Mouse (Mus musculus) forebrain, embryonic 14.5 days (tissue): ENCODE results near the gene Smg9. TPM values are rescaled to one million over a fixed set of nuclear protein-coding genes. Genes with fewer than 3 reads are reported as not detected.
A peak's percentile ranks its signal among the peaks of the same experiment; 100 is the strongest.

Experiments
- ATAC-seq: fragments of 200-750 bp; cut with Nextera tagmentation; 2 replicates; pipeline ENCODE4 v1.8.0; 2017; ENCODE audit warnings: mild to moderate bottlenecking, moderate library complexity
- DNase-seq: peaks from one replicate; pipeline ENCODE4 v3.0.0-alpha.2; 2015; ENCODE audit warnings: low spot score
- H3K27ac ChIP-seq: fragments of 300-500 bp; sonication (generic); 2 replicates; pipeline ENCODE4 v1.5.1; 2014; ENCODE audit warnings: low read depth, mild to moderate bottlenecking, control low read depth, low read length, moderate library complexity
- H3K27me3 ChIP-seq: fragments of 300-500 bp; sonication (generic); replicated peaks from 2 replicates; pipeline ENCODE4 v1.6.1; 2014; ENCODE audit warnings: low read length, control low read depth, mixed read lengths; ENCODE audit not compliant: control insufficient read depth, insufficient read depth
- H3K36me3 ChIP-seq: fragments of 300-500 bp; sonication (generic); 2 replicates; pipeline ENCODE4 v1.6.1; 2014; ENCODE audit warnings: low read length, control low read depth; ENCODE audit not compliant: control insufficient read depth, insufficient read depth
- H3K4me1 ChIP-seq: fragments of 300-500 bp; sonication (generic); 2 replicates; pipeline ENCODE4 v1.6.1; 2014; ENCODE audit warnings: antibody characterized with exemption, low read length, control low read depth; ENCODE audit not compliant: control insufficient read depth, insufficient read depth
- H3K4me2 ChIP-seq: fragments of 300-500 bp; sonication (generic); 2 replicates; pipeline ENCODE4 v1.6.1; 2014; ENCODE audit warnings: mild to moderate bottlenecking, control low read depth, low read length
- H3K4me3 ChIP-seq: fragments of 300-500 bp; sonication (generic); 2 replicates; pipeline ENCODE4 v1.5.1; 2014; ENCODE audit warnings: low read depth, low read length, control low read depth
- H3K9ac ChIP-seq: fragments of 300-500 bp; sonication (generic); 2 replicates; pipeline ENCODE4 v1.6.1; 2014; ENCODE audit warnings: mild to moderate bottlenecking, low read length, control low read depth, moderate library complexity
- H3K9me3 ChIP-seq: fragments of 300-500 bp; sonication (generic); replicated peaks from 2 replicates; pipeline ENCODE4 v1.6.1; 2016; ENCODE audit warnings: low read length, control low read depth, mixed read lengths; ENCODE audit not compliant: control insufficient read depth
- WGBS: fragments of 180-500 bp; shearing (Covaris S2); extraction: QIAGEN DNeasy Blood & Tissue Kit; methylation state at CpG from one replicate; pipeline ENCODE4 v1.1.7; 2014; 5-methylcytosine and 5-hydroxymethylcytosine counted together
- polyA plus RNA-seq: library from polyadenylated mRNA; unstranded; fragments of >200 nt; fragmentation: Nextera tagmentation; extraction: Ambion mirVana; gene quantifications from 2 replicates; pipeline ENCODE4 v1.2.1, GENCODE M21; 2014

Smg9 gene
- polyA plus RNA-seq, 1 experiment from 2014 or later = 23.4 TPM

DNA sequence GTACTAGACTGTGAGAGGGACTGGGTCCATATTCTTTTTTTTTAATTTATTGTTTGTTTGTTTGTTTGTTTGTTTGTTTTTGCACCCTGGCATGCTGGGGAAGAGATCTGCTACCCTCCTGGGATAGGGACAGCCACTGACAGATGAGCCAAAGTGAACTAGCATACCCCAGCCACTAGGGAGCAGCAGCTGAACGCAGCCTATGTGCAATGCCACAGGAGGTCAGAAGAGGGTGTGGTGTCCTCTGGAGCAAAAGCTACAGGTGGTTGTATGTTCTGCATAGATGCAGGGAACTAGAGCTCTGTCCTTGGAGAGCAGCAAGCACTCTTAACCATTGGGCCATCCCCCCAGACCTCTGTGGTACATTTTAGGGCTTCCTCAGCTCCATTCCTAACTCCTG, 42.4 kb downstream of the Smg9 start:
- no peak overlapping the region for H3K4me3 ChIP-seq
- H3K9me3 ChIP-seq = no peaks in the 10 kb centered on the region
- WGBS = 6% methylated on average over 1 of the region's 1 CpGs
- peak; percentile 34 for DNase-seq
- H3K4me1 ChIP-seq = no peaks in the 10 kb centered on the region
- no peak overlapping the region for H3K9ac ChIP-seq
- no peaks in the 10 kb centered on the region for H3K36me3 ChIP-seq
- no peak for ATAC-seq
- no peak overlapping the region for H3K4me2 ChIP-seq
- no peaks in the 10 kb centered on the region for H3K27me3 ChIP-seq
- H3K27ac ChIP-seq = no peak overlapping the region

DNA sequence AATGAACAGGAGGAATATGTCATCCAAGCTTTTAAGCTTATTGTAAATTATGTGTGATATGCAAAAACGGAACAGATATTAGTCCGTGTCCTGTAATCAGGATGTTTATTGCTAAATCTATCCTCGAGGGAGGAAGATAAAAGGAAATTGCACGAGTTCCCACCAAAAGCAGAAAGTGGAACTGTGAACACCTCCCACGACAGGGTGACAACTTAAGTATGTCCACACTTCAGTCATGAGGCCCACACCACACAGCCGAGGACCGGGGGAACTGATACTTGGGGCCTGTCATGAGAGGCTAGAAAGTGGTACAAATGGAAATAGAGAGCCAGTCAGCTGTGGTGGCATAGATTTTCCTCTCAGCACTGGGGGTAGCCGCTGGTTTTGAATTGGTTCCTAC, 42.9 kb downstream of the Smg9 start:
- no peak for ATAC-seq
- H3K4me1 ChIP-seq = no peaks in the 10 kb centered on the region
- no peak overlapping the region for H3K9ac ChIP-seq
- no peaks in the 10 kb centered on the region for H3K9me3 ChIP-seq
- DNase-seq = no peak
- 80% methylated on average over 8 of the region's 8 CpGs for WGBS
- H3K27me3 ChIP-seq = no peaks in the 10 kb centered on the region
- H3K4me2 ChIP-seq = no peak overlapping the region
- H3K27ac ChIP-seq = no peak overlapping the region
- H3K4me3 ChIP-seq = no peak overlapping the region
- no peaks in the 10 kb centered on the region for H3K36me3 ChIP-seq

DNA sequence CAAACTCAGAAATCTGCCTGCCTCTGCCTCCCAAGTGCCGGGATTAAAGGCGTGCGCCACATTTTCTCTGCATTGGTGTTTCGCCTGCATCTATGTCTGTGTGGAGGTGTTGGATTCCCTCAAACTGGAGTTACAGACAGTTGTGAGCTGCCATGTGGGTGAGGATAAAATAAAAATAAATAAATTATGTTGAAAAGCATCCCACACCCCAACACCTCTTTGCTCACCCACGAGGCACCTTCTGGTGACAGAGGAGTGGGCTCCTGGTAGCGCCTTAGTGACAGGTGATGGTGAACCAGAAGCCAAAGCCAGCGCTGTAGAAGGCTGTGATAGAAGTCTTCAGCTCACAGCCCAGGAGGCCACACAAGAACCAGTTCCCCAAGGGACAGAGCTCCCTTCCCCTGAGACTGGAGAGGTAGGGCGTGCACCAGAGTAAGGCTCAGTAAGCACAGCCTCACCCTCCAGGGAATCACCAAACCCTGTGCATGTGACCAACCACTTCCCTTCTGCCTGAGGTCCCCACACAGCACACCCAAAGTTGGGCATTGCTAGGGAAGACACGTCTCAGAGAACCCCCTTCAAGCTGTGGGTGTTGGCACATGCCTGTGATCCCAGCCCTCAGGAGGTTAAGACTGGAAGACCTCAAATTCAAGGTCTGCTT, 46.0 kb downstream of the Smg9 start:
- ATAC-seq = no peak

DNA sequence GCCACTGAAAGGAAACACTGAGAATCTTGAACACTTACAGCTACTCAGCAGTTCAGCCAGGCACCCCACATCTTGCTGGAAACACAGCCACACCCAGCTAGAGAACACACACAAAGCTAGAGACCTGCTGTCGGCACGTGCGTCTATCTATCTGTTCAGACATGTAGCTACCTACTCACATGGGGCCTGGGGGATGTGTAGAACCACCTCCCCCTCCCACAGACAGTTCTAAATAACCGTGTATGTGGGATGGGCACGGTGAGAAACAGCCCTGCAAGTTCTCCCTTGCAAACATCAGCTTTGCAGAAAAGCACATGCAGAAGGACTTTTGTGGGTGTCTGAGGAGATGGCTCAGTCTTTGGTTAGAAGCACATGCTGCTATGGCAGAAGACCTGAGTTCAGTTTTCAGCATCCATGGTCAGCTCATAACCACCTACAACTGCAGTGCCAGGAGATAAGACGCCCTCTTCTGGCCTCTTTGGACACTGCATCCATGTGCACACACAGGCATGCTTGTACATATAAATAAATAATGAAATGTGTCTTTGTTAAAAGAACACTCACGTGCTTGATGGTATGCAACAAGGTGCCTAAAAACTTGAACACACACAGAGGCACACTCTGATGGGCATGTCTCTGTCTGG, 47.4 kb downstream of the Smg9 start:
- Histone ChIP-seq H3K4me3 (no peak overlapping the region), H3K36me3 (no peaks in the 10 kb centered on the region), H3K4me1 (no peaks in the 10 kb centered on the region), H3K9ac (no peak overlapping the region), H3K27ac (no peak overlapping the region), H3K27me3 (no peaks in the 10 kb centered on the region), H3K9me3 (no peaks in the 10 kb centered on the region), H3K4me2 (no peak overlapping the region)
- ATAC-seq (no peak), DNase-seq (no peak)
- 83% methylated on average over 7 of the region's 7 CpGs for WGBS

More for the DNA sequence above, 46.0 kb downstream of the Smg9 start:
- H3K4me1 ChIP-seq = no peaks in the 10 kb centered on the region
- H3K9ac ChIP-seq = no peak overlapping the region
- DNase-seq = no peak
- no peak overlapping the region for H3K27ac ChIP-seq
- no peaks in the 10 kb centered on the region for H3K27me3 ChIP-seq
- WGBS = 91% methylated on average over 9 of the region's 9 CpGs
- no peak overlapping the region for H3K4me3 ChIP-seq
- no peaks in the 10 kb centered on the region for H3K36me3 ChIP-seq
- no peak overlapping the region for H3K4me2 ChIP-seq
- H3K9me3 ChIP-seq = no peaks in the 10 kb centered on the region

DNA sequence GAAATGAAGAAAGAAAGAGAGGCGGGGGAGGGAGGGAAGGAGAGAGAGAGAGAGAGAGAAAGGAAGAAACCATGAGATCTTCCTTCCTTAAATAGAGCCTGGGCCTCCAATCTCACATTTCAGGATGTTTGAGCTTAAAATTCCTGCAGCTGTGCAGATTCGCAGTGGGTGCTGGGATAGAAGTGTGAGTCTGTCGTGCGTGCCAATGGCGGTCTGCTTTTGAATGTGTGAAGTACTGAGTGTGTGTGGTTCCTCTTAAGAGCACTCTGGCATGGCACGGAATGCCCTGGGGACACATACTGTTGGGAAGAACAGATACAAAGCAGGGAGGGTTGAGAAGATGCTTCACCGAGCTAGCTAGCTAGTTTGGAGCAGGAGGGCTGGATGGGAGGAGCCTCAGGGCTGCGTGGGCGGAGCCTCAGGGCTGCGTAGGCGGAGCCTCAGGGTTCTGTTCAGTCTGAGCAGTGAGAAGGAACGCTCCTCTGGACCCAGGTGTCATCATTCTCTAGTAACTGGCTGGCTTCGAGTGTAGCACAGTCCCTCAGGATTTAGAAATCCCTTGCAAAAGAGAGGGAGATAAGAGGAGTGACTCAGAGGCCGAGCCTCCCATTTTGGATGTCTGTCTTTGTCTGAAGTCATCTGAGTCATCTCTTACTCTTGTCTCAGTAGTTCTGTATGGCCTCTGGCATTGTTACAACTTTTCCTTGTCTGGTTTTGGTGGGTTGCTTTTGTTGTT, 49.5 kb downstream of the Smg9 start:
- WGBS = 65% methylated on average over 14 of the region's 14 CpGs
- H3K36me3 ChIP-seq = no peaks in the 10 kb centered on the region
- no peak for DNase-seq
- H3K27me3 ChIP-seq = no peaks in the 10 kb centered on the region
- H3K27ac ChIP-seq = no peak overlapping the region
- ATAC-seq = no peak
- H3K4me1 ChIP-seq = no peaks in the 10 kb centered on the region
- H3K9ac ChIP-seq = no peak overlapping the region
- no peaks in the 10 kb centered on the region for H3K9me3 ChIP-seq
- H3K4me3 ChIP-seq = no peak overlapping the region
- no peak overlapping the region for H3K4me2 ChIP-seq

DNA sequence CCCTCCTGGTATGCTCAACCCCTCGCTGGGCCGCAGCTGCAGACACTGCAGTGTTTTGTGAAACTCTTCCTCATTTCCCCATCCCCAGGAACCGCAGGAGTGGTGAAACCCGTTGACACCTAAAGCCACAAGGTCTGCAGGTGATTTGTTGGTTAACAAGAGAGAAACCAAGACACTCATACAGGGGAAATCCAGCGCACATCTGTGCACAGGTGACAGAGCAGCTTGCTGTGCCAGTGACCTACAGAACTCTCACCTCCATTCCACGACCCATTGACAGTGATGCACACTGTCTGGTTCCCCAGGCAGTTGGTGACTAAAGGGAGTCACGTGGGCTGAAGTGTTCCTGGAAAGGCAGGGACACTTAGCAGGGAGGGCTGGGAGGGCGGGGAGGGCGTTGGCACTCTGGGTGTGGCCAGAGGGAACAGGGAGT, 51.2 kb downstream of the Smg9 start:
- ATAC-seq (no peak), DNase-seq (no peak)
- Histone ChIP-seq H3K4me2 (no peak overlapping the region), H3K4me1 (no peaks in the 10 kb centered on the region), H3K27ac (no peak overlapping the region), H3K9me3 (no peaks in the 10 kb centered on the region), H3K27me3 (no peaks in the 10 kb centered on the region), H3K4me3 (no peak overlapping the region), H3K9ac (no peak overlapping the region), H3K36me3 (no peaks in the 10 kb centered on the region)
- 66% methylated on average over 9 of the region's 9 CpGs for WGBS

DNA sequence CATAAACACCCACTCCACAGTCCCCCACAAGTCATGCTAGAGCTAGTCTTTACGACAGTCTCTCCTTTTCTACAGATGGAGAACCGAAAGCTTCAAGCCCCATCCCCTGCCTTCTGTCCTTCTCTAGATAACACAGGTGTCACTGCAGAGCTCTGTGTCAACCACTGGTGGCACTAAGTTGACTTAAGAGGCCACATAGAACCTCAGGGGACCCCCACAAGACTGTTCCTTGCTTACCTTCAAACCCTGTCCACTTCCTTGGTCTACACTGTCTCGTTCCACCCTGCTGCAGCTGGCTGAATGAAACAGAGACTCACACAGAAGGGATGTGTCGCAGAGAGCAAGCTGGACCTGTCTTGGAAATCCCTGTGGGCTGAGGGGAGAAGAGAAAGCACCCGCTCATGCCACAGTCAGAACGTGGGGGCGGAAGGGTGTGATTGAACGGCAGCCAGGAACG, 52.5 kb downstream of the Smg9 start, which contains the start of gene Irgc1:
Gene Irgc1 (minus strand): TSS at position 443 of the 457 bp plus-strand sequence.
- 87% methylated on average over 9 of the region's 9 CpGs for WGBS
- Histone ChIP-seq H3K27ac (no peak within 1 kb of the TSS), H3K9me3 (no peaks in the 10 kb centered on the region), H3K36me3 (no peaks in the 10 kb centered on the region), H3K4me1 (no peaks in the 10 kb centered on the region), H3K27me3 (no peaks in the 10 kb centered on the region), H3K9ac (no peak within 1 kb of the TSS), H3K4me2 (no peak within 1 kb of the TSS), H3K4me3 (no peak within 1 kb of the TSS)
- ATAC-seq (no peak), DNase-seq (no peak)

DNA sequence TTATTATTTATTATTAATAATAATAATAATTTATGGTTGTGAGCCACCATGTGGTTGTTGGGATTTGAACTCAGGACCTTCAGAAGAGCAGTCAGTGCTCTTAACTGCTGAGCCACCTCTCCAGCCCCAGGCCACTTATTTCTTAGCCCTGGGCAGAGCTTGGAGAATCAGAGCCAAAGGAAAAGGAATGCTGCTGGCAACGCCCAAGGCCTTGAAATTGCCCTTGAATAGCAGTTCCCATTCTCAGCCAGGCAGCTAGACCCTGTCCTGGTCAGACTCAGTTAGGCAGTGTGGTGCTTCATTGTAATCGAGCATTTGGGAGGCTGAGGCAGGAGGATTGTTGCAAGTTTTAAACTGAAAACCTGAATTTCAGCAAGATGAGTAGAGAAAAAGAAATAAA, 54.8 kb downstream of the Smg9 start:
- Histone ChIP-seq H3K4me1 (no peaks in the 10 kb centered on the region), H3K4me3 (no peak overlapping the region), H3K4me2 (no peak overlapping the region), H3K27ac (no peak overlapping the region), H3K9ac (no peak overlapping the region), H3K9me3 (no peaks in the 10 kb centered on the region), H3K36me3 (no peaks in the 10 kb centered on the region), H3K27me3 (no peaks in the 10 kb centered on the region)
- WGBS = 66% methylated on average over 2 of the region's 2 CpGs
- no peak for ATAC-seq
- DNase-seq = no peak

DNA sequence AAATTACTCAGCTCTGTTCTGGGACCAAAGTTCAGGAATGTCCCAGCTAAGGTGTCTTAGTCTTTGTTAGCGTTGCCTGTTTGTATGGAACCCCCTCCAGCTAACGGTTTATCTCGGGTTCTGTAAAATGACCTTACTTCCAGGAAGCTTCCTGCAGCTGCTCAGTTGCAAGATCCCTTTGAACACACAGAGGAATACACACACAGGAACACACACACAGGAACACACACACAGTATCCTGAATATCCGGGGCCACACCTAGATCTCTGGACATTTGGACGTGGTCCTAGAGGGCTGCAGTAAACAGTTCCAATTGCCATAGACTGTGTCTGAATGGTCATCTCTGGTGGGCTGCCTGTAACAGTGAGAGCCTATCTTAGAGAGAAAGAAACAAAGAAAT, 56.3 kb downstream of the Smg9 start:
- Histone ChIP-seq H3K4me2 (no peak overlapping the region), H3K27ac (no peak overlapping the region), H3K4me3 (no peak overlapping the region), H3K9ac (no peak overlapping the region), H3K9me3 (no peaks in the 10 kb centered on the region), H3K27me3 (no peaks in the 10 kb centered on the region), H3K36me3 (no peaks in the 10 kb centered on the region), H3K4me1 (no peaks in the 10 kb centered on the region)
- no peak for ATAC-seq
- DNase-seq = no peak
- 89% methylated on average over 5 of the region's 5 CpGs for WGBS
